Mouse (Mus musculus): Measurements from ENCODE around the gene Foxj1. TPM values are rescaled to one million over a fixed set of nuclear protein-coding genes. Genes with fewer than 3 reads are reported as not detected.

Foxj1 gene
- total and polyA plus RNA-seq, 3 experiments: 0.26 to 3.0 (median 2.6) TPM

- dilution Hi-C loops (cut with MboI; ENCODE audit: extremely low pct_ligation_motif_present, extremely low pct_unique_long_range_greater_than_20kb, low sequenced_read_pairs) (no loop called here), in situ Hi-C loops (cut with MboI; ENCODE audit: low pct_ligation_motif_present, low pct_unique_long_range_greater_than_20kb, low sequenced_read_pairs) (no loop called here)
- H3K27ac ChIP-seq (ENCODE audit: insufficient read depth, low read depth): no peak overlapping the region
- no peak overlapping the region for H3K4me2 ChIP-seq (ENCODE audit: insufficient read depth, low read depth, poor library complexity, severe bottlenecking)
- H3K27me3 ChIP-seq (replicated peaks): no peaks in the 10 kb centered on the region
- no peak for TF ChIP-seq MAFK (IDR thresholded peaks at IDR 0.05; ENCODE audit: insufficient replicate concordance, low read length)
- no peak; the same call in 1 of the 2 replicates for TF ChIP-seq USF2 (conservative IDR thresholded peaks at IDR 0.05; ENCODE audit: low read depth, low read length)
- no peak for TF ChIP-seq ZKSCAN1 (IDR thresholded peaks at IDR 0.05; ENCODE audit: borderline replicate concordance, low read depth, low read length)
- TF ChIP-seq TBP (conservative IDR thresholded peaks at IDR 0.05; ENCODE audit: low read depth, low read length): 0 out of 2 replicates have a peak, but pooled peaks have one; percentile 27
- no peak; the same call in 1 of the 2 replicates for TF ChIP-seq MAX (IDR thresholded peaks at IDR 0.05; ENCODE audit: low read length)
- no peak for TF ChIP-seq JUND (conservative IDR thresholded peaks at IDR 0.05; ENCODE audit: low read depth, low read length)
- no peak for TF ChIP-seq CHD1 (IDR thresholded peaks at IDR 0.05; ENCODE audit: low read depth, low read length)
- peak; percentile 82 for TF ChIP-seq RAD21 (IDR thresholded peaks at IDR 0.05; ENCODE audit: low read depth, low read length)
- TF ChIP-seq SMC3 (IDR thresholded peaks at IDR 0.05; ENCODE audit: low read depth, low read length): peak; percentile 98
- peak; percentile 21; the same call in 1 of the 2 replicates for TF ChIP-seq MEF2A (IDR thresholded peaks at IDR 0.05; ENCODE audit: borderline replicate concordance, low read depth, low read length)
- TF ChIP-seq CTCF (conservative IDR thresholded peaks at IDR 0.05 in 1 of 2, IDR thresholded peaks at IDR 0.05 in 1 of 2; ENCODE audit: low read depth in 2 of 2, low read length in 2 of 2): peak; percentile 95
- no peak for TF ChIP-seq GABPA (IDR thresholded peaks at IDR 0.05; ENCODE audit: insufficient replicate concordance, low read depth, low read length)
- 0 out of 2 replicates have a peak, but pooled peaks have one; percentile 57 for TF ChIP-seq MYC (IDR thresholded peaks at IDR 0.05; ENCODE audit: low read depth, low read length)
- TF ChIP-seq EP300 (IDR thresholded peaks at IDR 0.05; ENCODE audit: low read length): no peak
- no peak for TF ChIP-seq MAZ (IDR thresholded peaks at IDR 0.05; ENCODE audit: low read depth, low read length)
- TF ChIP-seq POLR2AphosphoS2 (IDR thresholded peaks at IDR 0.05; ENCODE audit: low read depth, low read length): no peak
- peak; percentile 92 for TF ChIP-seq ELF1 (IDR thresholded peaks at IDR 0.05; ENCODE audit: low read depth, low read length)
- no peak for TF ChIP-seq UBTF (IDR thresholded peaks at IDR 0.05; ENCODE audit: low read depth, low read length)
- no peak for TF ChIP-seq HCFC1 (IDR thresholded peaks at IDR 0.05; ENCODE audit: low read depth, low read length)
- peak; percentile 32 for TF ChIP-seq ZC3H11A (IDR thresholded peaks at IDR 0.05; ENCODE audit: low read depth, low read length)
- H3K9me3 ChIP-seq (replicated peaks; ENCODE audit: low read length): no peaks in the 10 kb centered on the region
- DNase-seq (ENCODE audit: extremely low read depth): peak; percentile 97
- H3K36me3 ChIP-seq (replicated peaks in 1 of 2; ENCODE audit: control insufficient read depth in 1 of 2, insufficient read depth in 1 of 2, low read length in 1 of 2): peaks cover 2 to 3% of the 10 kb centered on the region in 2 experiments
- no peak overlapping the region for H3K4me3 ChIP-seq (replicated peaks in 1 of 3; ENCODE audit: low read depth in 2 of 3, low read length in 2 of 3, poor library complexity in 1 of 3)
- H3K4me1 ChIP-seq (ENCODE audit: control insufficient read depth in 1 of 2, insufficient read depth in 2 of 2): peaks cover 21 to 47% of the 10 kb centered on the region in 2 experiments
- no peaks in the 10 kb centered on the region for H3K79me2 ChIP-seq (replicated peaks; ENCODE audit: control insufficient read depth, extremely low read depth, insufficient read depth, poor library complexity, severe bottlenecking)
- H3K9ac ChIP-seq (ENCODE audit: insufficient read depth, low read depth): no peak overlapping the region
Observed at GRCm38 (mm10) chr11:116368116-116368515, 32.9 kb upstream of the Foxj1 start.

- dilution Hi-C loops (cut with MboI; ENCODE audit: extremely low pct_ligation_motif_present, extremely low pct_unique_long_range_greater_than_20kb, low sequenced_read_pairs): no loop called here
Observed at GRCm38 (mm10) chr11:116366647-116367046, 31.4 kb upstream of the Foxj1 start.

More at GRCm38 (mm10) chr11:116366647-116367046, 31.4 kb upstream of the Foxj1 start:
- H3K9ac ChIP-seq (ENCODE audit: insufficient read depth, low read depth): no peak overlapping the region
- no peaks in the 10 kb centered on the region for H3K27me3 ChIP-seq (replicated peaks)
- no peaks in the 10 kb centered on the region for H3K79me2 ChIP-seq (replicated peaks; ENCODE audit: control insufficient read depth, extremely low read depth, insufficient read depth, poor library complexity, severe bottlenecking)
- no peak for TF ChIP-seq USF2 (conservative IDR thresholded peaks at IDR 0.05; ENCODE audit: low read depth, low read length)
- TF ChIP-seq ZKSCAN1 (IDR thresholded peaks at IDR 0.05; ENCODE audit: borderline replicate concordance, low read depth, low read length): peak; percentile 77
- no peak for DNase-seq (ENCODE audit: extremely low read depth)
- no peak overlapping the region for H3K4me3 ChIP-seq (replicated peaks in 1 of 3; ENCODE audit: low read depth in 2 of 3, low read length in 2 of 3, poor library complexity in 1 of 3)
- no peak overlapping the region for H3K27ac ChIP-seq (ENCODE audit: insufficient read depth, low read depth)
- H3K4me2 ChIP-seq (ENCODE audit: insufficient read depth, low read depth, poor library complexity, severe bottlenecking): no peak overlapping the region
- in situ Hi-C loops (cut with MboI; ENCODE audit: low pct_ligation_motif_present, low pct_unique_long_range_greater_than_20kb, low sequenced_read_pairs): no loop called here
- peaks cover 2 to 3% of the 10 kb centered on the region in 2 experiments for H3K36me3 ChIP-seq (replicated peaks in 1 of 2; ENCODE audit: control insufficient read depth in 1 of 2, insufficient read depth in 1 of 2, low read length in 1 of 2)
- H3K4me1 ChIP-seq (ENCODE audit: control insufficient read depth in 1 of 2, insufficient read depth in 2 of 2): peaks cover 34 to 56% of the 10 kb centered on the region in 2 experiments
- H3K9me3 ChIP-seq (replicated peaks; ENCODE audit: low read length): no peaks in the 10 kb centered on the region

Data from CH12.LX (cell line).